Mouse (Mus musculus) midbrain, embryonic 11.5 days (tissue): ENCODE results near the gene St7. TPM values are rescaled to one million over a fixed set of nuclear protein-coding genes. Genes with fewer than 3 reads are reported as not detected.

Source experiments
- ATAC-seq: fragments of 200-750 bp; cut with Nextera tagmentation; 2 replicates; pipeline ENCODE4 v1.8.0; 2017; ENCODE audit warnings: moderate TSS enrichment, moderate library complexity; ENCODE audit not compliant: low FRiP score
- DNase-seq: peaks from one replicate; pipeline ENCODE4 v3.0.0; 2015; ENCODE audit warnings: low spot score; ENCODE audit errors: missing footprints
- H3K27ac ChIP-seq: fragments of 300-500 bp; sonication (generic); 2 replicates; pipeline ENCODE4 v1.5.1; 2014; ENCODE audit warnings: low read depth, low read length
- H3K27me3 ChIP-seq: fragments of 300-500 bp; sonication (generic); 2 replicates; pipeline ENCODE4 v1.6.1; 2014; ENCODE audit warnings: mild to moderate bottlenecking, low read length, moderate library complexity, mixed read lengths; ENCODE audit not compliant: control insufficient read depth, insufficient read depth
- H3K36me3 ChIP-seq: fragments of 300-500 bp; sonication (generic); 2 replicates; pipeline ENCODE4 v1.6.1; 2014; ENCODE audit warnings: mild to moderate bottlenecking, low read length, moderate library complexity, mixed read lengths; ENCODE audit not compliant: control insufficient read depth, insufficient read depth
- H3K4me1 ChIP-seq: fragments of 300-500 bp; sonication (generic); 2 replicates; pipeline ENCODE4 v1.6.1; 2014; ENCODE audit warnings: low read length; ENCODE audit not compliant: control insufficient read depth, insufficient read depth
- H3K4me2 ChIP-seq: fragments of 300-500 bp; sonication (generic); 2 replicates; pipeline ENCODE4 v1.6.1; 2014; ENCODE audit warnings: mild to moderate bottlenecking, moderate library complexity
- H3K4me3 ChIP-seq: fragments of 300-500 bp; sonication (generic); 2 replicates; pipeline ENCODE4 v1.5.1; 2014; ENCODE audit warnings: low read depth, low read length
- H3K9ac ChIP-seq: fragments of 300-500 bp; sonication (generic); 2 replicates; pipeline ENCODE4 v1.6.1; 2014; ENCODE audit warnings: low read length
- H3K9me3 ChIP-seq: fragments of 300-500 bp; sonication (generic); 2 replicates; pipeline ENCODE4 v1.6.1; 2016; ENCODE audit warnings: low read length; ENCODE audit not compliant: control insufficient read depth
- WGBS: fragments of 180-500 bp; shearing (Covaris S2); extraction: QIAGEN DNeasy Blood & Tissue Kit; methylation state at CpG from one replicate; pipeline ENCODE4 v1.1.7; 2014; 5-methylcytosine and 5-hydroxymethylcytosine counted together
- polyA plus RNA-seq: library from polyadenylated mRNA; unstranded; fragments of >200 nt; fragmentation: Nextera tagmentation; extraction: Ambion mirVana; gene quantifications from 2 replicates; pipeline ENCODE4 v1.2.1, GENCODE M21; 2014

The St7 gene
- polyA plus RNA-seq, 1 experiment from 2014 or later, result 36.6 TPM

- Histone ChIP-seq H3K36me3 (peaks cover 2% of the 10 kb centered on the region; the same call in 1 of the 2 replicates), H3K4me2 (no peak overlapping the region), H3K4me1 (no peaks in the 10 kb centered on the region), H3K27ac (no peak overlapping the region), H3K4me3 (no peak overlapping the region), H3K9me3 (no peaks in the 10 kb centered on the region), H3K27me3 (no peaks in the 10 kb centered on the region), H3K9ac (no peak overlapping the region)
- ATAC-seq (no peak), DNase-seq (no peak)
- 65% methylated on average over 1 of the region's 1 CpGs for WGBS
Measured at GRCm38 (mm10) chr6:17867796-17868195, 175.1 kb downstream of the St7 start.

- no peak for ATAC-seq
- Histone ChIP-seq H3K27ac (no peak overlapping the region), H3K9ac (no peak overlapping the region), H3K27me3 (no peaks in the 10 kb centered on the region), H3K4me3 (no peak overlapping the region), H3K9me3 (no peaks in the 10 kb centered on the region), H3K36me3 (peaks cover 2% of the 10 kb centered on the region; the same call in 1 of the 2 replicates), H3K4me2 (no peak overlapping the region), H3K4me1 (peaks cover 4% of the 10 kb centered on the region; the same call in 1 of the 2 replicates)
- 95% methylated on average over 3 of the region's 3 CpGs for WGBS
- DNase-seq, result no peak
Measured at GRCm38 (mm10) chr6:17871831-17872372, 179.2 kb downstream of the St7 start.

GRCm38 (mm10) chr6:17875606-17876005 is 182.9 kb downstream of the St7 start:
- Histone ChIP-seq H3K4me1 (peaks cover 4% of the 10 kb centered on the region; the same call in 1 of the 2 replicates), H3K27me3 (no peaks in the 10 kb centered on the region), H3K27ac (no peak overlapping the region), H3K36me3 (no peaks in the 10 kb centered on the region), H3K4me2 (no peak overlapping the region), H3K9me3 (no peaks in the 10 kb centered on the region), H3K4me3 (no peak overlapping the region), H3K9ac (no peak overlapping the region)
- no peak for DNase-seq
- no peak for ATAC-seq
- WGBS, result 75% methylated on average over 7 of the region's 7 CpGs

- Histone ChIP-seq H3K36me3 (no peaks in the 10 kb centered on the region), H3K27me3 (no peaks in the 10 kb centered on the region), H3K27ac (no peak overlapping the region), H3K9me3 (no peaks in the 10 kb centered on the region), H3K9ac (no peak overlapping the region), H3K4me1 (peaks cover 4% of the 10 kb centered on the region; the same call in 1 of the 2 replicates), H3K4me3 (no peak overlapping the region), H3K4me2 (no peak overlapping the region)
- DNase-seq (no peak), ATAC-seq (no peak)
- 87% methylated on average over 3 of the region's 3 CpGs for WGBS
Measured at GRCm38 (mm10) chr6:17876023-17876613, 183.4 kb downstream of the St7 start.

- H3K27ac ChIP-seq, result no peak overlapping the region
- ATAC-seq (no peak), DNase-seq (no peak)
- peaks cover 4% of the 10 kb centered on the region; the same call in 1 of the 2 replicates for H3K4me1 ChIP-seq
- no peak overlapping the region for H3K9ac ChIP-seq
- no peak overlapping the region for H3K4me2 ChIP-seq
- no peaks in the 10 kb centered on the region for H3K27me3 ChIP-seq
- H3K4me3 ChIP-seq, result no peak overlapping the region
- H3K36me3 ChIP-seq, result no peaks in the 10 kb centered on the region
- WGBS, result 79% methylated on average over 7 of the region's 7 CpGs
- H3K9me3 ChIP-seq, result no peaks in the 10 kb centered on the region
Measured at GRCm38 (mm10) chr6:17876670-17877179, 184.0 kb downstream of the St7 start.

- no peak overlapping the region for H3K9ac ChIP-seq
- ATAC-seq (no peak), DNase-seq (no peak)
- H3K9me3 ChIP-seq, result no peaks in the 10 kb centered on the region
- no peaks in the 10 kb centered on the region for H3K4me1 ChIP-seq
- H3K27ac ChIP-seq, result no peak overlapping the region
- H3K4me3 ChIP-seq, result no peak overlapping the region
- H3K27me3 ChIP-seq, result no peaks in the 10 kb centered on the region
- no peaks in the 10 kb centered on the region for H3K36me3 ChIP-seq
- no peak overlapping the region for H3K4me2 ChIP-seq
Measured at GRCm38 (mm10) chr6:17882943-17883342, 190.2 kb downstream of the St7 start.

- WGBS, result 90% methylated on average over 6 of the region's 6 CpGs
- no peaks in the 10 kb centered on the region for H3K27me3 ChIP-seq
- no peaks in the 10 kb centered on the region for H3K9me3 ChIP-seq
- H3K4me2 ChIP-seq, result no peak overlapping the region
- DNase-seq (no peak), ATAC-seq (no peak)
- H3K4me1 ChIP-seq, result no peaks in the 10 kb centered on the region
- H3K4me3 ChIP-seq, result no peak overlapping the region
- no peaks in the 10 kb centered on the region for H3K36me3 ChIP-seq
- no peak overlapping the region for H3K27ac ChIP-seq
- no peak overlapping the region for H3K9ac ChIP-seq
Measured at GRCm38 (mm10) chr6:17887765-17888164, 195.0 kb downstream of the St7 start.

- no peak for ATAC-seq
- Histone ChIP-seq H3K9ac (no peak overlapping the region), H3K36me3 (no peaks in the 10 kb centered on the region), H3K4me3 (no peak overlapping the region), H3K27ac (no peak overlapping the region), H3K4me2 (no peak overlapping the region), H3K9me3 (no peaks in the 10 kb centered on the region), H3K4me1 (no peaks in the 10 kb centered on the region), H3K27me3 (no peaks in the 10 kb centered on the region)
- DNase-seq, result no peak
- WGBS, result 96% methylated on average over 3 of the region's 3 CpGs
Measured at GRCm38 (mm10) chr6:17895562-17895961, 202.8 kb downstream of the St7 start.

GRCm38 (mm10) chr6:17898539-17898938 is 205.8 kb downstream of the St7 start:
- 87% methylated on average over 1 of the region's 1 CpGs for WGBS
- DNase-seq (no peak), ATAC-seq (no peak)
- Histone ChIP-seq H3K27ac (no peak overlapping the region), H3K4me1 (peaks cover under 1% of the 10 kb centered on the region; the same call in 1 of the 2 replicates), H3K9ac (no peak overlapping the region), H3K9me3 (no peaks in the 10 kb centered on the region), H3K4me3 (no peak overlapping the region), H3K36me3 (no peaks in the 10 kb centered on the region), H3K27me3 (no peaks in the 10 kb centered on the region), H3K4me2 (no peak overlapping the region)
